Mouse (Mus musculus) C2C12 (cell line): ENCODE results near the gene Morn4.

Experiments
- CTCF ChIP-seq: IDR thresholded peaks from one replicate; pipeline ENCODE4 v1.5.1; 2011; ENCODE audit not compliant: control insufficient read depth, insufficient read depth, insufficient read length
- USF1 ChIP-seq: IDR thresholded peaks from one replicate; pipeline ENCODE4 v1.6.1; 2011; ENCODE audit warnings: low read depth, mild to moderate bottlenecking, control low read depth, moderate library complexity

- TF ChIP-seq CTCF (peak; percentile 24), USF1 (no peak)
These were observed 17.0 kb downstream of the Morn4 start for GRCm38 (mm10) chr19:42069241-42069525.
